Mouse (Mus musculus) megakaryocyte, embryonic 14.5 days (primary cell): ENCODE results near the gene Rnf169.
"Not testable (repeated sequence)": the region's sequence is repeated elsewhere in the genome, so short reads cannot be mapped to it uniquely, and the experiment has no call there.

Experiments used
- FLI1 ChIP-seq: IDR thresholded peaks from 2 replicates; pipeline ENCODE4 v1.6.1; 2012; ENCODE audit warnings: low read length, inconsistent platforms, mixed read lengths
- GATA1 ChIP-seq: IDR thresholded peaks from 3 replicates; pipeline ENCODE4 v1.6.1; 2012; ENCODE audit warnings: mixed read lengths, low read length, inconsistent platforms, borderline replicate concordance

DNA sequence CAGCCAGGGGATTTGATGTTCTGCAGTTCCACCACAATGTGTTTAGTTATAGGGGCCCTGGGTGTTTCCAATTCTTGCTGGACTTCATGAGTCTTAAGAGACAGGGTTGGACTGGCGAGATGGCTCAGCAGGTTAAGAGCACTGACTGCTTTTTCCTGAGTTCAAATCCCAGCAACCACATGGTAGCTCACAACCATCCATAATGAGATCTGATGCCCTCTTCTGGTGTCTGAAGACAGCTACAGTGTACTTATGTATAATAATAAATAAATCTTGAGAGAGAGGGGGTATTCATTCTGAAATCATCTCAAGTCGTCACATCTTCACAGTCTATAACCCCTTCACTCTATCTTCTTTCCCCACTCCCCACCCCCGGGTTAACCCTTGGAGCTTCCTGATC, 7.3 kb downstream of the Rnf169 start:
- TF ChIP-seq FLI1, GATA1: not testable (repeated sequence)
